Mouse (Mus musculus): ENCODE results near the gene Ap1s3. TPM values are rescaled to one million over a fixed set of nuclear protein-coding genes. Genes with fewer than 3 reads are reported as not detected.
A peak's percentile ranks its signal among the peaks of the same experiment; 100 is the strongest.
"Not testable (repeated sequence)": the region's sequence is repeated elsewhere in the genome, so short reads cannot be mapped to it uniquely, and the experiment has no call there.

The Ap1s3 gene
- total and polyA plus RNA-seq, 2 experiments: 0.92 to 2.3 TPM

DNA sequence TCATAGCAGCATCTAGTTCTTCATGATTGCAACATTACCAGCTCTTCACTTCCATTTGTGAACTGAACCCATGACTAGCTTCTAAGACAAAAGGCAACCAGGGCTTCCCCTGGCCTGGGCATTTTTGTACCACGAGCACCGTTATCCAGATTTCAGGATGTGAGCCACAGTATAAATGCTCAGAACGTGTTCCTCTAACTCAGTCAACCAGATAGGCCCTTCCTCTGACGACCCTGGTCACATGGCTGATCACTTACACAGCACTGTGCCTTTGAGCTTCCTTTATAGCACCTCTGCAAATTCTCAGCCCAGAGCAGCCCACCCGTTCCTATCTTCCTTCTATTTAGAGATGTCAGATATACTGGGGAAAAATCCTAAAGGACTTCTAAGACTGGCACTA lies 42.0 kb downstream of the Ap1s3 start:
- H3K9ac ChIP-seq (ENCODE audit: low read depth, low read length): no peak overlapping the region
- no peaks in the 10 kb centered on the region for H3K27me3 ChIP-seq (ENCODE audit: control insufficient read depth, insufficient read depth, low read length)
- H3K4me1 ChIP-seq (ENCODE audit: control insufficient read depth, insufficient read depth, low read length): no peaks in the 10 kb centered on the region
- DNase-seq (ENCODE audit: extremely low read depth, low read depth, low spot score): no peak
- WGBS: 73% methylated on average over 5 of the region's 5 CpGs
- H3K4me3 ChIP-seq (ENCODE audit: insufficient read depth, low read depth, low read length): no peak overlapping the region
- no peak overlapping the region for H3K27ac ChIP-seq (replicated peaks; ENCODE audit: insufficient read depth, low read depth, low read length)
- H3K79me2 ChIP-seq (ENCODE audit: control insufficient read depth, insufficient read depth, low read length): no peaks in the 10 kb centered on the region
- TF ChIP-seq POLR2A (IDR thresholded peaks at IDR 0.05; ENCODE audit: extremely low read depth, insufficient read depth, low read length): no peak
- TF ChIP-seq CTCF (IDR thresholded peaks at IDR 0.05; ENCODE audit: low read depth, low read length): no peak
- no peaks in the 10 kb centered on the region for H3K36me3 ChIP-seq (ENCODE audit: control insufficient read depth, insufficient read depth, low read length)

- H3K36me3 ChIP-seq (ENCODE audit: control insufficient read depth, insufficient read depth, low read length): no peaks in the 10 kb centered on the region
- H3K9ac ChIP-seq (ENCODE audit: low read depth, low read length): no peak overlapping the region
- H3K79me2 ChIP-seq (ENCODE audit: control insufficient read depth, insufficient read depth, low read length): no peaks in the 10 kb centered on the region
- TF ChIP-seq CTCF (IDR thresholded peaks at IDR 0.05; ENCODE audit: low read depth, low read length) (peak; percentile 26; the same call in 1 of the 2 replicates), POLR2A (IDR thresholded peaks at IDR 0.05; ENCODE audit: extremely low read depth, insufficient read depth, low read length) (no peak)
- H3K27me3 ChIP-seq (ENCODE audit: control insufficient read depth, insufficient read depth, low read length): no peaks in the 10 kb centered on the region
- WGBS: 59% methylated on average over 4 of the region's 4 CpGs
- no peak overlapping the region for H3K4me3 ChIP-seq (ENCODE audit: insufficient read depth, low read depth, low read length)
- no peaks in the 10 kb centered on the region for H3K4me1 ChIP-seq (ENCODE audit: control insufficient read depth, insufficient read depth, low read length)
- H3K27ac ChIP-seq (replicated peaks; ENCODE audit: insufficient read depth, low read depth, low read length): no peak overlapping the region
- DNase-seq (ENCODE audit: extremely low read depth, low read depth, low spot score): peak; percentile 3
Observed at GRCm38 (mm10) chr1:79626140-79626539, 45.6 kb downstream of the Ap1s3 start.

- WGBS: 94% methylated on average over 2 of the region's 2 CpGs
- no peak for DNase-seq (ENCODE audit: extremely low read depth, low read depth, low spot score)
- TF ChIP-seq CTCF (IDR thresholded peaks at IDR 0.05; ENCODE audit: low read depth, low read length) (no peak), POLR2A (IDR thresholded peaks at IDR 0.05; ENCODE audit: extremely low read depth, insufficient read depth, low read length) (no peak)
- no peaks in the 10 kb centered on the region for H3K4me1 ChIP-seq (ENCODE audit: control insufficient read depth, insufficient read depth, low read length)
- H3K9ac ChIP-seq (ENCODE audit: low read depth, low read length): no peak overlapping the region
- H3K4me3 ChIP-seq (ENCODE audit: insufficient read depth, low read depth, low read length): no peak overlapping the region
- H3K79me2 ChIP-seq (ENCODE audit: control insufficient read depth, insufficient read depth, low read length): no peaks in the 10 kb centered on the region
- no peaks in the 10 kb centered on the region for H3K27me3 ChIP-seq (ENCODE audit: control insufficient read depth, insufficient read depth, low read length)
- no peaks in the 10 kb centered on the region for H3K36me3 ChIP-seq (ENCODE audit: control insufficient read depth, insufficient read depth, low read length)
- H3K27ac ChIP-seq (replicated peaks; ENCODE audit: insufficient read depth, low read depth, low read length): no peak overlapping the region
Observed at GRCm38 (mm10) chr1:79619434-79619833, 52.3 kb downstream of the Ap1s3 start.

DNA sequence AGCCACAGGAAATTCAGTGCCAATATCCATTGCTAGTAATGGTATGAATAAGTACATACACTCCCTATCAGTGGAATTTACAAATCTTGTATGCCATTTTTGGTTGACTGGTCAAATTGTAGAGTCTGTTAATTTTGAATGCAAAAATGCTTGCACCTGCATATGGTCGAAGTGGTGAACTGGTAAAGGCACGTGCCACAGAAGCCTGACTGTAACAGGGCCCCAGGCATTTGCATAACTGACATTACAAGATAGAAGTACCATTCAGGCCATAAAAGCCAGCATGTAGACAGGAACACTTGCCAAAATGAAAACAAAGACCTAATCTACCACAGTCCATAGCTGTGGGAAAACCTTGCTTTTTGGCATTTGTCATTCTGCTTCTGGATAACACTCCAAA lies 55.3 kb downstream of the Ap1s3 start:
- no peak for DNase-seq (ENCODE audit: extremely low read depth, low read depth, low spot score)
- H3K27ac ChIP-seq (replicated peaks; ENCODE audit: insufficient read depth, low read depth, low read length): no peak overlapping the region
- H3K9ac ChIP-seq (ENCODE audit: low read depth, low read length): no peak overlapping the region
- no peak overlapping the region for H3K4me3 ChIP-seq (ENCODE audit: insufficient read depth, low read depth, low read length)
- H3K4me1 ChIP-seq (ENCODE audit: control insufficient read depth, insufficient read depth, low read length): no peaks in the 10 kb centered on the region
- H3K27me3 ChIP-seq (ENCODE audit: control insufficient read depth, insufficient read depth, low read length): no peaks in the 10 kb centered on the region
- TF ChIP-seq CTCF (IDR thresholded peaks at IDR 0.05; ENCODE audit: low read depth, low read length) (no peak), POLR2A (IDR thresholded peaks at IDR 0.05; ENCODE audit: extremely low read depth, insufficient read depth, low read length) (no peak)
- no peaks in the 10 kb centered on the region for H3K79me2 ChIP-seq (ENCODE audit: control insufficient read depth, insufficient read depth, low read length)
- WGBS: 94% methylated on average over 2 of the region's 2 CpGs
- H3K36me3 ChIP-seq (ENCODE audit: control insufficient read depth, insufficient read depth, low read length): no peaks in the 10 kb centered on the region

DNA sequence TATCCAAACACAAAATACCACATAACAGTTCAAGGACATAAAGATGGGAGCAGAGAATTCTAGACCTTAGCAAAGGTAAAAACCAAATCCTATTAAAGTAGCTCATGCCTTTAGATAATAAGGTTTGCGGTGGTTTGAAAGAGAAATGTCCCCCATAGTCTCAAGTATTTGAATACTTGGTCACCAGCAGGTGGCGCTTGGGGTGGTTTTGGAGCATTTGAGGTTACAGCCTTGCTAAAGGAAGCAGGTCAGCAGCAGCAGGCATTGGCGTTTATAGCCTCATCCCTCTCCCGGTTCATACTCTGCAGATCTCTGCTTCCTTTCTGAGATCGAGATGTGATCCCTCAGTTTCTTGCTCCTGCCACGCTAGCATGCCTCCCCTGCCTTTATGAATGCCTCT lies 57.3 kb downstream of the Ap1s3 start:
- Histone ChIP-seq H3K4me1 (ENCODE audit: control insufficient read depth, insufficient read depth, low read length) (no peaks in the 10 kb centered on the region), H3K79me2 (ENCODE audit: control insufficient read depth, insufficient read depth, low read length) (no peaks in the 10 kb centered on the region), H3K4me3 (ENCODE audit: insufficient read depth, low read depth, low read length) (no peak overlapping the region), H3K9ac (ENCODE audit: low read depth, low read length) (no peak overlapping the region), H3K36me3 (ENCODE audit: control insufficient read depth, insufficient read depth, low read length) (no peaks in the 10 kb centered on the region), H3K27me3 (ENCODE audit: control insufficient read depth, insufficient read depth, low read length) (no peaks in the 10 kb centered on the region), H3K27ac (replicated peaks; ENCODE audit: insufficient read depth, low read depth, low read length) (no peak overlapping the region)
- no peak for DNase-seq (ENCODE audit: extremely low read depth, low read depth, low spot score)
- 97% methylated on average over 6 of the region's 6 CpGs for WGBS
- TF ChIP-seq CTCF (IDR thresholded peaks at IDR 0.05; ENCODE audit: low read depth, low read length) (no peak), POLR2A (IDR thresholded peaks at IDR 0.05; ENCODE audit: extremely low read depth, insufficient read depth, low read length) (no peak)

- H3K9ac ChIP-seq (ENCODE audit: low read depth, low read length); H3K27me3 ChIP-seq (ENCODE audit: control insufficient read depth, insufficient read depth, low read length); H3K27ac ChIP-seq (replicated peaks; ENCODE audit: insufficient read depth, low read depth, low read length); H3K79me2 ChIP-seq (ENCODE audit: control insufficient read depth, insufficient read depth, low read length); H3K4me3 ChIP-seq (ENCODE audit: insufficient read depth, low read depth, low read length); H3K4me1 ChIP-seq (ENCODE audit: control insufficient read depth, insufficient read depth, low read length); DNase-seq (ENCODE audit: extremely low read depth, low read depth, low spot score); H3K36me3 ChIP-seq (ENCODE audit: control insufficient read depth, insufficient read depth, low read length): not testable (repeated sequence)
- WGBS: 96% methylated on average over 5 of the region's 5 CpGs
Observed at GRCm38 (mm10) chr1:79611271-79611670, 60.5 kb downstream of the Ap1s3 start.

- H3K4me3 ChIP-seq (ENCODE audit: insufficient read depth, low read depth, low read length): not testable (repeated sequence)
Observed at GRCm38 (mm10) chr1:79608856-79609255, 62.9 kb downstream of the Ap1s3 start.

More at GRCm38 (mm10) chr1:79608856-79609255, 62.9 kb downstream of the Ap1s3 start:
- not testable (repeated sequence) for H3K9ac ChIP-seq (ENCODE audit: low read depth, low read length); DNase-seq (ENCODE audit: extremely low read depth, low read depth, low spot score); H3K27ac ChIP-seq (replicated peaks; ENCODE audit: insufficient read depth, low read depth, low read length); H3K79me2 ChIP-seq (ENCODE audit: control insufficient read depth, insufficient read depth, low read length); H3K4me1 ChIP-seq (ENCODE audit: control insufficient read depth, insufficient read depth, low read length); H3K27me3 ChIP-seq (ENCODE audit: control insufficient read depth, insufficient read depth, low read length); H3K36me3 ChIP-seq (ENCODE audit: control insufficient read depth, insufficient read depth, low read length)
- 77% methylated on average over 5 of the region's 5 CpGs for WGBS
